Mouse (Mus musculus): ENCODE data around the gene Has1. TPM values are rescaled to one million over a fixed set of nuclear protein-coding genes. Genes with fewer than 3 reads are reported as not detected.
A peak's percentile ranks its signal among the peaks of the same experiment; 100 is the strongest.

The Has1 gene
- 0.22 and 0.37 TPM in 2 replicates for total RNA-seq (2012; rRNA removed)

- Histone ChIP-seq H3K27ac (ENCODE audit: insufficient read depth, low read depth, low read length, poor library complexity, severe bottlenecking) (no peak within 1 kb of the TSS), H3K9ac (ENCODE audit: insufficient read depth, low read depth, low read length, poor library complexity, severe bottlenecking) (no peak within 1 kb of the TSS), H3K36me3 (ENCODE audit: control insufficient read depth, insufficient read depth, low read length, poor library complexity, severe bottlenecking) (no peaks in the 10 kb centered on the region), H3K9me3 (ENCODE audit: control insufficient read depth, insufficient read depth, low read depth, low read length) (no peaks in the 10 kb centered on the region), H3K4me3 (ENCODE audit: insufficient read depth in 1 of 2, low read depth in 1 of 2, low read length in 2 of 2, poor library complexity in 1 of 2, severe bottlenecking in 1 of 2) (no peak within 1 kb of the TSS), H3K4me1 (ENCODE audit: control insufficient read depth in 2 of 2, insufficient read depth in 2 of 2, low read length in 2 of 2, poor library complexity in 1 of 2) (no peaks in the 10 kb centered on the region; a peak in 1 of 4 replicates)
- TF ChIP-seq HCFC1 (IDR thresholded peaks at IDR 0.05; ENCODE audit: borderline replicate concordance, insufficient read depth, low read length) = no peak
- TF ChIP-seq ZC3H11A (IDR thresholded peaks at IDR 0.05; ENCODE audit: borderline replicate concordance, low read depth, low read length) = no peak
- no peak for TF ChIP-seq CHD2 (IDR thresholded peaks at IDR 0.05; ENCODE audit: low read depth, low read length)
- no peak for TF ChIP-seq MAFK (IDR thresholded peaks at IDR 0.05; ENCODE audit: insufficient read depth, low read depth, low read length)
- in situ Hi-C loops (cut with MboI; ENCODE audit: low sequenced_read_pairs in 2 of 2, unreplicated experiment in 2 of 2) = no loop called here
- DNase-seq (ENCODE audit: low read depth, low spot score) = no peak
These were observed at the start of gene Has1 for GRCm38 (mm10) chr17:17855064-17855838. Has1 (minus strand) TSS chr17:17855205.

GRCm38 (mm10) chr17:17900768-17901167, 45.8 kb upstream of the Has1 start:
- TF ChIP-seq ZNF384 (IDR thresholded peaks at IDR 0.05; ENCODE audit: low read depth, low read length) (no peak), CHD2 (IDR thresholded peaks at IDR 0.05; ENCODE audit: low read depth, low read length) (no peak), HCFC1 (IDR thresholded peaks at IDR 0.05; ENCODE audit: borderline replicate concordance, insufficient read depth, low read length) (no peak), ZC3H11A (IDR thresholded peaks at IDR 0.05; ENCODE audit: borderline replicate concordance, low read depth, low read length) (no peak), MAFK (IDR thresholded peaks at IDR 0.05; ENCODE audit: insufficient read depth, low read depth, low read length) (no peak)
- H3K9me3 ChIP-seq (ENCODE audit: control insufficient read depth, insufficient read depth, low read depth, low read length) = no peaks in the 10 kb centered on the region
- no peak overlapping the region for H3K27ac ChIP-seq (ENCODE audit: insufficient read depth, low read depth, low read length, poor library complexity, severe bottlenecking)
- in situ Hi-C loops (cut with MboI; ENCODE audit: low sequenced_read_pairs in 2 of 2, unreplicated experiment in 2 of 2) = no loop called here
- H3K4me1 ChIP-seq (ENCODE audit: control insufficient read depth in 2 of 2, insufficient read depth in 2 of 2, low read length in 2 of 2, poor library complexity in 1 of 2) = no peaks in the 10 kb centered on the region
- no peak for DNase-seq (ENCODE audit: low read depth, low spot score)
- no peak overlapping the region for H3K4me3 ChIP-seq (ENCODE audit: insufficient read depth in 1 of 2, low read depth in 1 of 2, low read length in 2 of 2, poor library complexity in 1 of 2, severe bottlenecking in 1 of 2)
- H3K9ac ChIP-seq (ENCODE audit: insufficient read depth, low read depth, low read length, poor library complexity, severe bottlenecking) = no peak overlapping the region
- no peaks in the 10 kb centered on the region for H3K36me3 ChIP-seq (ENCODE audit: control insufficient read depth, insufficient read depth, low read length, poor library complexity, severe bottlenecking)

- Histone ChIP-seq H3K36me3 (ENCODE audit: control insufficient read depth, insufficient read depth, low read length, poor library complexity, severe bottlenecking) (no peaks in the 10 kb centered on the region), H3K9ac (ENCODE audit: insufficient read depth, low read depth, low read length, poor library complexity, severe bottlenecking) (no peak overlapping the region), H3K4me3 (ENCODE audit: insufficient read depth in 1 of 2, low read depth in 1 of 2, low read length in 2 of 2, poor library complexity in 1 of 2, severe bottlenecking in 1 of 2) (no peak overlapping the region), H3K9me3 (ENCODE audit: control insufficient read depth, insufficient read depth, low read depth, low read length) (no peaks in the 10 kb centered on the region), H3K4me1 (ENCODE audit: control insufficient read depth in 2 of 2, insufficient read depth in 2 of 2, low read length in 2 of 2, poor library complexity in 1 of 2) (no peaks in the 10 kb centered on the region), H3K27ac (ENCODE audit: insufficient read depth, low read depth, low read length, poor library complexity, severe bottlenecking) (no peak overlapping the region)
- in situ Hi-C loops (cut with MboI; ENCODE audit: low sequenced_read_pairs in 2 of 2, unreplicated experiment in 2 of 2) = loop anchor here in 1 of 2 experiments (10.0 kb wide), 1 partner anchor 124 kb away; no protein-coding TSS in a partner anchor
- TF ChIP-seq MAFK (IDR thresholded peaks at IDR 0.05; ENCODE audit: insufficient read depth, low read depth, low read length) (no peak), ZC3H11A (IDR thresholded peaks at IDR 0.05; ENCODE audit: borderline replicate concordance, low read depth, low read length) (peak; percentile 55; the same call in 1 of the 2 replicates), HCFC1 (IDR thresholded peaks at IDR 0.05; ENCODE audit: borderline replicate concordance, insufficient read depth, low read length) (no peak), ZNF384 (IDR thresholded peaks at IDR 0.05; ENCODE audit: low read depth, low read length) (no peak), CHD2 (IDR thresholded peaks at IDR 0.05; ENCODE audit: low read depth, low read length) (no peak)
- peak; percentile 26 for DNase-seq (ENCODE audit: low read depth, low spot score)
These were observed 44.3 kb upstream of the Has1 start for GRCm38 (mm10) chr17:17899268-17899667.

DNA sequence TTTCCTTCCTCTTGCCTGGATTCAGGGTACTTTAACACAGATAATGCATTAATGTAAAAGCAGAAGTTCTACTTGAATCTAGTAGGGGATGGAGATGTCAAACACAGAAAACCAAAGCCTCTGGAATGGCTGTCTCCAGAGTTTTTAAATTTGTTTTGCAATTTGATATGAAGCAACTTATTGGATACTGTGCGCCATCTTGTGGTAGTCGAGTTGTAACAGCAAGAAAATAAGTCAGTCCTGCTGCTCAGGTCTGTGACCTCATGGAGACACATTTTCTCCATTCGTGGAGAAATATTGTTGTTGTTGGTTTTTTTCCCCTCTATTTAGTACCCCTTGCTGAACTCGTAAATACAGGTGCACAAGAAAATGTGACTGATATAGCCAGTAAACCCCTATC, 41.0 kb upstream of the Has1 start:
- DNase-seq (ENCODE audit: low read depth, low spot score) = peak; percentile 35
- in situ Hi-C loops (cut with MboI; ENCODE audit: low sequenced_read_pairs in 2 of 2, unreplicated experiment in 2 of 2) = loop anchor here in 1 of 2 experiments (10.0 kb wide), 1 partner anchor 121 kb away; no protein-coding TSS in a partner anchor

More for the DNA sequence above, 41.0 kb upstream of the Has1 start:
- H3K9me3 ChIP-seq (ENCODE audit: control insufficient read depth, insufficient read depth, low read depth, low read length) = no peaks in the 10 kb centered on the region
- H3K4me1 ChIP-seq (ENCODE audit: control insufficient read depth in 2 of 2, insufficient read depth in 2 of 2, low read length in 2 of 2, poor library complexity in 1 of 2) = no peaks in the 10 kb centered on the region
- H3K36me3 ChIP-seq (ENCODE audit: control insufficient read depth, insufficient read depth, low read length, poor library complexity, severe bottlenecking) = no peaks in the 10 kb centered on the region
- peak; percentile 85; the same call in 1 of the 2 replicates for TF ChIP-seq ZC3H11A (IDR thresholded peaks at IDR 0.05; ENCODE audit: borderline replicate concordance, low read depth, low read length)
- no peak for TF ChIP-seq HCFC1 (IDR thresholded peaks at IDR 0.05; ENCODE audit: borderline replicate concordance, insufficient read depth, low read length)
- no peak overlapping the region for H3K4me3 ChIP-seq (ENCODE audit: insufficient read depth in 1 of 2, low read depth in 1 of 2, low read length in 2 of 2, poor library complexity in 1 of 2, severe bottlenecking in 1 of 2)
- H3K9ac ChIP-seq (ENCODE audit: insufficient read depth, low read depth, low read length, poor library complexity, severe bottlenecking) = no peak overlapping the region
- H3K27ac ChIP-seq (ENCODE audit: insufficient read depth, low read depth, low read length, poor library complexity, severe bottlenecking) = no peak overlapping the region
